Mouse (Mus musculus) thymus, adult 2 months (tissue): ENCODE measurements at regions not wholly inside any gene's neighbourhood (a gene's known extent, or its start where the extent isn't known, plus 50 kb on each side); places are given as distances from the start of the nearest gene placed in this dataset.

Experiments
- CTCF ChIP-seq: fragments of 200-500 bp; IDR thresholded peaks from 2 replicates; pipeline ENCODE4 v1.5.1; 2012; ENCODE audit warnings: mild to moderate bottlenecking, control low read depth, low read length, moderate library complexity, borderline replicate concordance; ENCODE audit not compliant: control insufficient read depth, poor library complexity, insufficient read depth; ENCODE audit errors: extremely low read depth
- POLR2A ChIP-seq: fragments of 200-500 bp; IDR thresholded peaks from 2 replicates; pipeline ENCODE4 v1.6.1; 2012; ENCODE audit warnings: mild to moderate bottlenecking, low read length, control low read depth, moderate library complexity; ENCODE audit not compliant: control insufficient read depth, poor library complexity, insufficient read depth; ENCODE audit errors: extremely low read depth

DNA sequence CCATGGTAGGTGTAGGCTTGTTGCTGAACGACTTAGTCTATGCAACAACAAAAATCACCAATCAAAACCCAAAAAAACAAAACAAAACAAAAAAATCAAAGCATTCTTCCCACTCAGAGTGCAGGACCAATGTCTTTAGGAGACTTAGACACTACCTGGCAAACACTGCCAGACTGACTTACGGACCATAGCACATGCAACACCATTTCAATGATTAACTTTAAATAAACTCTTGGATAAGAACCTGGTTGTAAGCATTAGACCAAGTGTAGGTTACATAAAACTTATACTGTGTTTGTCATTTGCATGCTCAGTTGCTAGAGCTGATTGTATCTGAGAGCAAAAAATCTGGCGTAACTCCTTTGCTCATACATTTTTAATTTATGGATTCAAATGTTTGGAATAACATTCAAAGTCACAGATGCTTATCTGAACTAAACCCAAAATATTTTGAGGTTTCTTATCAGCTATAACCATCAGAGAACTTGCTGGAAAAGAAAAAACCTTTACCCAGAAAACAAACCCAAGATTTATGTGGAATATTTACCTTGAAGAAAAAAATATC is 174.5 kb upstream of the Dcn start:
- TF ChIP-seq POLR2A (no peak), CTCF (no peak)
